Mouse (Mus musculus) megakaryocyte, embryonic 14.5 days (primary cell): ENCODE data around the gene Lrmda. TPM values are rescaled to one million over a fixed set of nuclear protein-coding genes. Genes with fewer than 3 reads are reported as not detected.

Experiments
- H3K27me3 ChIP-seq: replicated peaks from 2 replicates; pipeline ENCODE3; 2012; ENCODE audit warnings: inconsistent platforms
- H3K36me3 ChIP-seq: replicated peaks from 2 replicates; pipeline ENCODE3; 2012; ENCODE audit warnings: low read length, inconsistent platforms, mixed read lengths
- H3K4me1 ChIP-seq: 2 replicates; pipeline ENCODE4 v1.6.1; 2012; ENCODE audit warnings: inconsistent platforms
- H3K4me3 ChIP-seq: replicated peaks from 2 replicates; pipeline ENCODE3; 2012; ENCODE audit warnings: moderate library complexity, mild to moderate bottlenecking, inconsistent platforms
- H3K9me3 ChIP-seq: 2 replicates; pipeline ENCODE4 v1.6.1; 2012; ENCODE audit warnings: inconsistent platforms
- FLI1 ChIP-seq: IDR thresholded peaks from 2 replicates; pipeline ENCODE4 v1.6.1; 2012; ENCODE audit warnings: low read length, inconsistent platforms, mixed read lengths
- GATA1 ChIP-seq: IDR thresholded peaks from 3 replicates; pipeline ENCODE4 v1.6.1; 2012; ENCODE audit warnings: mixed read lengths, low read length, inconsistent platforms, borderline replicate concordance
- polyA plus RNA-seq: library from polyadenylated mRNA; stranded (reverse); fragments of >175 nt; gene quantifications from 2 replicates; pipeline ENCODE4 v1.2.3, GENCODE M21; 2012; ENCODE audit warnings: low replicate concordance; ENCODE audit not compliant: insufficient read depth

Lrmda gene
- polyA plus RNA-seq, 1 experiment = 7.1 TPM

- H3K27me3 ChIP-seq = no peaks in the 10 kb centered on the region
- H3K4me3 ChIP-seq = no peak overlapping the region
- H3K4me1 ChIP-seq = no peaks in the 10 kb centered on the region
- peaks cover 6% of the 10 kb centered on the region; the same call in 1 of the 2 replicates for H3K9me3 ChIP-seq
- H3K36me3 ChIP-seq = no peaks in the 10 kb centered on the region
- TF ChIP-seq FLI1 (no peak), GATA1 (no peak)
Measured at GRCm38 (mm10) chr14:23016068-23016611, 996.6 kb downstream of the Lrmda start.

- no peaks in the 10 kb centered on the region for H3K9me3 ChIP-seq
- H3K27me3 ChIP-seq = no peaks in the 10 kb centered on the region
- TF ChIP-seq GATA1 (no peak), FLI1 (no peak)
- H3K36me3 ChIP-seq = no peaks in the 10 kb centered on the region
- H3K4me3 ChIP-seq = no peak overlapping the region
- no peaks in the 10 kb centered on the region for H3K4me1 ChIP-seq
Measured at GRCm38 (mm10) chr14:23041002-23041401, 1021.5 kb downstream of the Lrmda start.

GRCm38 (mm10) chr14:23045322-23045721 lies 1025.8 kb downstream of the Lrmda start:
- no peaks in the 10 kb centered on the region for H3K9me3 ChIP-seq
- H3K36me3 ChIP-seq = no peaks in the 10 kb centered on the region
- H3K4me1 ChIP-seq = no peaks in the 10 kb centered on the region
- TF ChIP-seq GATA1 (no peak), FLI1 (no peak)
- no peak overlapping the region for H3K4me3 ChIP-seq
- no peaks in the 10 kb centered on the region for H3K27me3 ChIP-seq

- no peaks in the 10 kb centered on the region for H3K4me1 ChIP-seq
- H3K36me3 ChIP-seq = no peaks in the 10 kb centered on the region
- no peaks in the 10 kb centered on the region for H3K27me3 ChIP-seq
- H3K4me3 ChIP-seq = no peak overlapping the region
- no peaks in the 10 kb centered on the region for H3K9me3 ChIP-seq
- no peak for TF ChIP-seq GATA1
- TF ChIP-seq FLI1 = no peak
Measured at GRCm38 (mm10) chr14:23046330-23046729, 1026.8 kb downstream of the Lrmda start.

GRCm38 (mm10) chr14:23051441-23051840 lies 1031.9 kb downstream of the Lrmda start:
- TF ChIP-seq FLI1 (no peak), GATA1 (no peak)
- Histone ChIP-seq H3K27me3 (no peaks in the 10 kb centered on the region), H3K4me3 (no peak overlapping the region), H3K9me3 (no peaks in the 10 kb centered on the region), H3K36me3 (no peaks in the 10 kb centered on the region), H3K4me1 (no peaks in the 10 kb centered on the region)

GRCm38 (mm10) chr14:23052833-23053592 lies 1033.5 kb downstream of the Lrmda start:
- TF ChIP-seq GATA1 = no peak
- no peak for TF ChIP-seq FLI1
- Histone ChIP-seq H3K27me3 (no peaks in the 10 kb centered on the region), H3K9me3 (no peaks in the 10 kb centered on the region), H3K4me1 (no peaks in the 10 kb centered on the region), H3K36me3 (no peaks in the 10 kb centered on the region), H3K4me3 (no peak overlapping the region)

- H3K36me3 ChIP-seq = no peaks in the 10 kb centered on the region
- H3K4me1 ChIP-seq = no peaks in the 10 kb centered on the region
- H3K27me3 ChIP-seq = no peaks in the 10 kb centered on the region
- no peaks in the 10 kb centered on the region for H3K9me3 ChIP-seq
- TF ChIP-seq GATA1 = no peak
- no peak for TF ChIP-seq FLI1
- no peak overlapping the region for H3K4me3 ChIP-seq
Measured at GRCm38 (mm10) chr14:23057228-23057976, 1037.9 kb downstream of the Lrmda start.

- Histone ChIP-seq H3K4me1 (no peaks in the 10 kb centered on the region), H3K9me3 (no peaks in the 10 kb centered on the region), H3K27me3 (no peaks in the 10 kb centered on the region), H3K4me3 (no peak overlapping the region), H3K36me3 (no peaks in the 10 kb centered on the region)
- TF ChIP-seq GATA1 (no peak), FLI1 (no peak)
Measured at GRCm38 (mm10) chr14:23057987-23058386, 1038.5 kb downstream of the Lrmda start.

GRCm38 (mm10) chr14:23078719-23079118 lies 1059.2 kb downstream of the Lrmda start:
- H3K27me3 ChIP-seq = no peaks in the 10 kb centered on the region
- no peaks in the 10 kb centered on the region for H3K4me1 ChIP-seq
- H3K4me3 ChIP-seq = no peak overlapping the region
- no peak for TF ChIP-seq FLI1
- no peak for TF ChIP-seq GATA1
- no peaks in the 10 kb centered on the region for H3K9me3 ChIP-seq
- no peaks in the 10 kb centered on the region for H3K36me3 ChIP-seq

GRCm38 (mm10) chr14:23084241-23084773 lies 1064.8 kb downstream of the Lrmda start:
- TF ChIP-seq FLI1 (no peak), GATA1 (no peak)
- H3K27me3 ChIP-seq = no peaks in the 10 kb centered on the region
- H3K9me3 ChIP-seq = no peaks in the 10 kb centered on the region
- no peak overlapping the region for H3K4me3 ChIP-seq
- H3K4me1 ChIP-seq = no peaks in the 10 kb centered on the region
- no peaks in the 10 kb centered on the region for H3K36me3 ChIP-seq
